Mouse (Mus musculus) heart, adult 2 months (tissue): Measurements from ENCODE around the gene 4930469K13Rik.

Experiments used
- CTCF ChIP-seq: fragments of 200-600 bp; IDR thresholded peaks from 2 replicates; pipeline ENCODE4 v1.8.1; 2022; ENCODE audit warnings: antibody characterized with exemption, mild to moderate bottlenecking, moderate library complexity
- POLR2A ChIP-seq: fragments of 200-500 bp; IDR thresholded peaks from 2 replicates; pipeline ENCODE4 v1.6.1; 2011; ENCODE audit warnings: mild to moderate bottlenecking, low read depth, low read length, control low read depth; ENCODE audit not compliant: insufficient read depth

DNA sequence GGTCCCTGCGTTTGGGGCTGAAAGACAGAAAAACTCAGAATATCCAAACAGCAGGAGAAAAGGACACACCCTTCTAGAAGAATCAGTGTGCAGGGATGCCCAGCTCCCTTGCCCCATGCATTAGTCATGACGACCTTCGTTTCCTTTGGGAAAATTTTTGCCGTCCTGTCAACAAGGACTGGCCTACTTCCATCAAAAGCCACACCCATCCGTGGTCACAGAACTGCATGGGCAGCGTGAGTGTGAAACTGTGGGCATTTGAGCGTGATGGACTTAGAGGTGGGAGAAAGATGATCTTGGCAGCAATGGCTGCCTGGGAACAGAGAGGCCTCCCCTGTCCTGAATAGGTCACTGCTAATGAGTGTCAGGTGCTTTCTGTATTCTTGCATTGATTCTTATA, 126.2 kb downstream of the 4930469K13Rik start:
- TF ChIP-seq CTCF: no peak
- no peak for TF ChIP-seq POLR2A
